ENCODE assay signal across 8 mouse cellular contexts in the genomic region with DNA sequence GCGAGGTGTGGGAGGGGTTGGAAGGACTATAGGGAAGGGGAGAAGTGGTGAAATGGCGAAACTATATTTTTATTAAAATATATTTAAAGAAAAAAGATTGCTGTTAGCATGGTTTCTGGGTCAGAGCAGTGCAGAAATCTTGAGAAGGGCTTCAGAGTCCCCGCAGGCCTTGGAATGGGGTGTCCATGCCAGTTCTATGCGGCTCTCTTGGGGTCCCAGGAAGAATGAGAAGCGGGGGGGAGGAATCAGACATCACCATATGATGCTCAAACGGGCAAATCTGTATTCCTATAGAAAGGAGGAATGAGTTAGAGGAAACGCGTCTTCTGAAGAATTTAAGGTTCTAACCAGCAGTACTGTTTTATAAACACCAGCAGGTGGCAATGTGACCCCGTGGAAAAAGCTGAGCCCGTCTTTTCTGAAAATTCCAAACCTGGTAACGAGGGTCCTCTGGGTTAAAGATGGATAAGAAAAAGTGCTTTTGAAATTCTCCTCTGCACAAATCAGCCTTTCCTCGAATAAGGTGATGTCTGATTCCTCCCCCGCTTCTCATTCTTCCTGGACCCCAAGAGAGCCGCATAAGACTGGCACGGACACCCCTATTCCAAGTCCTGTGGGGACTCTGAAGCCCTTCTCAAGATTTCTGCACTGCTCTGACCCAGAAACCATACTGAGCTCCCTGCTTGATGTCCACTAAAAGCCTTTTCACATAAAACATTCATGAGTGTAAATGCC. TPM values are rescaled to one million over a fixed set of nuclear protein-coding genes. Genes with fewer than 3 reads are reported as not detected.
DNase-seq lines count a peak whose midpoint lies in the region; ATAC-seq and TF ChIP-seq lines count a peak whose summit lies in the region.

No protein-coding gene starts in this region.

- 37% methylated on average over 15 of the region's 15 CpGs for WGBS in liver, postnatal 0 days (ENCODE audit: insufficient replicate concordance)
- 31% methylated on average over 15 of the region's 15 CpGs for WGBS in liver, embryonic 11.5 days
- 31% methylated on average over 15 of the region's 15 CpGs for WGBS in neural tube, embryonic 14.5 days

- no peak overlapping the region for H3K27ac ChIP-seq in liver, postnatal 0 days (ENCODE audit: low read depth)
- no peak overlapping the region for H3K27ac ChIP-seq in liver, embryonic 11.5 days (ENCODE audit: low read depth, low read length)
- H3K27ac ChIP-seq in neural tube, embryonic 14.5 days (ENCODE audit: low read depth, low read length): peak overlapping the region; percentile 48; the same call in 1 of the 2 replicates

- H3K4me2 ChIP-seq in liver, postnatal 0 days (ENCODE audit: low read depth, low read length): no peak overlapping the region
- H3K4me2 ChIP-seq in liver, embryonic 11.5 days: no peak overlapping the region
- peak overlapping the region; percentile 39; the same call in 1 of the 2 replicates for H3K4me2 ChIP-seq in neural tube, embryonic 14.5 days (ENCODE audit: low read depth, low read length)

- no peaks in the 10 kb centered on the region for H3K36me3 ChIP-seq in liver, postnatal 0 days (replicated peaks; ENCODE audit: insufficient read depth, low read length)
- H3K36me3 ChIP-seq in liver, embryonic 11.5 days (ENCODE audit: control insufficient read depth, insufficient read depth, low read length): no peaks in the 10 kb centered on the region
- no peaks in the 10 kb centered on the region for H3K36me3 ChIP-seq in neural tube, embryonic 14.5 days (ENCODE audit: control insufficient read depth, insufficient read depth, low read length)

- ATAC-seq in liver, postnatal 0 days: no peak
- ATAC-seq in liver, embryonic 11.5 days (replicated peaks; ENCODE audit: low FRiP score): no peak
- ATAC-seq in granulocyte monocyte progenitor cell, adult 5-6 weeks (replicated peaks; ENCODE audit: poor library complexity, severe bottlenecking): 0 out of 2 replicates have a peak, but pooled peaks have one; percentile 27
- peak; percentile 81 for ATAC-seq in neural tube, embryonic 14.5 days (ENCODE audit: low read depth)

- H3K9me3 ChIP-seq in liver, postnatal 0 days (ENCODE audit: low read length): no peaks in the 10 kb centered on the region
- no peaks in the 10 kb centered on the region for H3K9me3 ChIP-seq in liver, embryonic 11.5 days (ENCODE audit: control insufficient read depth, low read length)
- H3K9me3 ChIP-seq in neural tube, embryonic 14.5 days (ENCODE audit: control insufficient read depth, low read length): no peaks in the 10 kb centered on the region

- no peak for TF ChIP-seq EP300 in liver, postnatal 0 days (IDR thresholded peaks at IDR 0.05; ENCODE audit: low read depth)

- H3K4me1 ChIP-seq in liver, postnatal 0 days (ENCODE audit: insufficient read depth): no peaks in the 10 kb centered on the region
- no peaks in the 10 kb centered on the region for H3K4me1 ChIP-seq in liver, embryonic 11.5 days (replicated peaks; ENCODE audit: control insufficient read depth, insufficient read depth, low read length)
- no peaks in the 10 kb centered on the region; the same call in 1 of the 2 replicates for H3K4me1 ChIP-seq in neural tube, embryonic 14.5 days (ENCODE audit: control insufficient read depth, insufficient read depth, low read length)

- TF ChIP-seq CTCF in liver, postnatal 0 days (IDR thresholded peaks at IDR 0.05; ENCODE audit: low read depth): peak; percentile 34

- no peak overlapping the region for H3K9ac ChIP-seq in liver, postnatal 0 days (replicated peaks)
- H3K9ac ChIP-seq in liver, embryonic 11.5 days (ENCODE audit: low read depth, low read length): no peak overlapping the region
- peak overlapping the region; percentile 28; the same call in 1 of the 2 replicates for H3K9ac ChIP-seq in neural tube, embryonic 14.5 days (replicated peaks; ENCODE audit: low read depth, low read length)

- no peaks in the 10 kb centered on the region for H3K27me3 ChIP-seq in liver, postnatal 0 days (ENCODE audit: insufficient read depth, low read length)
- H3K27me3 ChIP-seq in liver, embryonic 11.5 days (replicated peaks; ENCODE audit: control insufficient read depth, insufficient read depth, low read length): no peaks in the 10 kb centered on the region
- no peaks in the 10 kb centered on the region for H3K27me3 ChIP-seq in neural tube, embryonic 14.5 days (ENCODE audit: control insufficient read depth, insufficient read depth, low read length)

- no peak overlapping the region for H3K4me3 ChIP-seq in liver, postnatal 0 days (ENCODE audit: low read depth, low read length)
- no peak overlapping the region for H3K4me3 ChIP-seq in liver, embryonic 11.5 days (ENCODE audit: low read depth, low read length)
- H3K4me3 ChIP-seq in neural tube, embryonic 14.5 days (ENCODE audit: low read depth, low read length): peak overlapping the region; percentile 10; the same call in 1 of the 2 replicates

- DNase-seq in liver, postnatal 0 days: no peak
- no peak for DNase-seq in liver, embryonic 11.5 days (ENCODE audit: low spot score)
- peak; percentile 29 to 57 for DNase-seq in cerebellum, postnatal 25 days
- DNase-seq in left cerebral cortex, adult 11 months (ENCODE audit: low spot score): peak; percentile 8
- DNase-seq in spleen, postnatal 36 days (ENCODE audit: low spot score in 2 of 2): no peak
- no peak for DNase-seq in thymus, postnatal 36 days

RNA-seq across cellular contexts. Expression of a gene that starts 45.8 kb away (rescaled TPM):
- 6.1 and 6.8 TPM in 2 replicates for polyA plus RNA-seq in liver, postnatal 0 days (2015; fragmentation: Nextera tagmentation; extraction: Ambion mirVana)
- polyA plus RNA-seq in liver, embryonic 11.5 days (2014; fragmentation: Nextera tagmentation; extraction: Ambion mirVana): 13.3 and 15.1 TPM in 2 replicates
- 23.9 and 28.1 TPM in 2 replicates for total RNA-seq in granulocyte monocyte progenitor cell, adult 5-6 weeks (2014; fragmentation: Nextera tagmentation)
- 44.7 and 49.9 TPM in 2 replicates for total RNA-seq in granulocyte monocyte progenitor cell, adult 5-6 weeks (2017)
- polyA plus RNA-seq in neural tube, embryonic 14.5 days (2014; fragmentation: Nextera tagmentation; extraction: Ambion mirVana): 10.2 and 11.1 TPM in 2 replicates

Comparison
In these comparisons a context has a peak if more than half of its experiments do, and no peak if none do; other contexts are left out.
1. ATAC-seq: peak in granulocyte monocyte progenitor cell, adult 5-6 weeks (single experiment) and neural tube, embryonic 14.5 days (single experiment); none in liver, postnatal 0 days (single experiment) and liver, embryonic 11.5 days (single experiment).
2. DNase-seq: peak in cerebellum, postnatal 25 days (2 of 2) and left cerebral cortex, adult 11 months (single experiment); none in liver, postnatal 0 days (single experiment), liver, embryonic 11.5 days (single experiment), spleen, postnatal 36 days (0 of 2) and thymus, postnatal 36 days (0 of 2).